Mouse (Mus musculus): ENCODE data around the gene Cenpm.

GRCm38 (mm10) chr15:82203611-82204351 is 40.8 kb downstream of the Cenpm start:
- TF ChIP-seq CTCF (IDR thresholded peaks at IDR 0.05; ENCODE audit: low read depth) (no peak), EP300 (IDR thresholded peaks at IDR 0.05; ENCODE audit: low read depth) (no peak)

Measured in heart, postnatal 0 days (tissue).